Mouse (Mus musculus): ENCODE results near the gene Tmem121. TPM values are rescaled to one million over a fixed set of nuclear protein-coding genes. Genes with fewer than 3 reads are reported as not detected.

Gene Tmem121
- polyA plus RNA-seq, 1 experiment from 2014 or later: 46.9 TPM

GRCm38 (mm10) chr12:113141531-113141973 lies 44.2 kb upstream of the Tmem121 start:
- Histone ChIP-seq H3K4me1 (replicated peaks; ENCODE audit: control insufficient read depth, insufficient read depth, low read length) (peaks cover 48% of the 10 kb centered on the region), H3K4me2 (ENCODE audit: low read length) (peak overlapping the region; percentile 84), H3K9ac (replicated peaks; ENCODE audit: low read depth, low read length) (peak overlapping the region; percentile 76), H3K4me3 (replicated peaks; ENCODE audit: low read length) (peak overlapping the region; percentile 79), H3K27ac (ENCODE audit: low read length) (peak overlapping the region; percentile 84), H3K27me3 (replicated peaks; ENCODE audit: control insufficient read depth, insufficient read depth, low read length) (no peaks in the 10 kb centered on the region), H3K9me3 (ENCODE audit: control insufficient read depth, low read length) (no peaks in the 10 kb centered on the region), H3K36me3 (ENCODE audit: control insufficient read depth, insufficient read depth) (peaks cover 24% of the 10 kb centered on the region)
- no peak for ATAC-seq
- 17% methylated on average over 8 of the region's 8 CpGs for WGBS

- H3K4me2 ChIP-seq (ENCODE audit: low read length): peak overlapping the region; percentile 84
- H3K36me3 ChIP-seq (ENCODE audit: control insufficient read depth, insufficient read depth): peaks cover 17% of the 10 kb centered on the region
- 20% methylated on average over 15 of the region's 15 CpGs for WGBS
- peak overlapping the region; percentile 79 for H3K4me3 ChIP-seq (replicated peaks; ENCODE audit: low read length)
- peak overlapping the region; percentile 47 for H3K9ac ChIP-seq (replicated peaks; ENCODE audit: low read depth, low read length)
- H3K27me3 ChIP-seq (replicated peaks; ENCODE audit: control insufficient read depth, insufficient read depth, low read length): no peaks in the 10 kb centered on the region
- peaks cover 48% of the 10 kb centered on the region for H3K4me1 ChIP-seq (replicated peaks; ENCODE audit: control insufficient read depth, insufficient read depth, low read length)
- H3K27ac ChIP-seq (ENCODE audit: low read length): peak overlapping the region; percentile 21
- ATAC-seq: no peak
- H3K9me3 ChIP-seq (ENCODE audit: control insufficient read depth, low read length): no peaks in the 10 kb centered on the region
These were observed 43.4 kb upstream of the Tmem121 start for GRCm38 (mm10) chr12:113142021-113142975.

GRCm38 (mm10) chr12:113143164-113143563 lies 42.6 kb upstream of the Tmem121 start:
- Histone ChIP-seq H3K27ac (ENCODE audit: low read length) (no peak overlapping the region), H3K4me1 (replicated peaks; ENCODE audit: control insufficient read depth, insufficient read depth, low read length) (peaks cover 48% of the 10 kb centered on the region), H3K9ac (replicated peaks; ENCODE audit: low read depth, low read length) (peak overlapping the region; percentile 47), H3K9me3 (ENCODE audit: control insufficient read depth, low read length) (no peaks in the 10 kb centered on the region), H3K27me3 (replicated peaks; ENCODE audit: control insufficient read depth, insufficient read depth, low read length) (no peaks in the 10 kb centered on the region), H3K36me3 (ENCODE audit: control insufficient read depth, insufficient read depth) (peaks cover 15% of the 10 kb centered on the region), H3K4me2 (ENCODE audit: low read length) (peak overlapping the region; percentile 84), H3K4me3 (replicated peaks; ENCODE audit: low read length) (peak overlapping the region; percentile 79)
- 66% methylated on average over 7 of the region's 7 CpGs for WGBS
- no peak for ATAC-seq

GRCm38 (mm10) chr12:113144001-113144756 lies 41.6 kb upstream of the Tmem121 start:
- Histone ChIP-seq H3K9me3 (ENCODE audit: control insufficient read depth, low read length) (no peaks in the 10 kb centered on the region), H3K4me3 (replicated peaks; ENCODE audit: low read length) (no peak overlapping the region), H3K27ac (ENCODE audit: low read length) (no peak overlapping the region), H3K4me2 (ENCODE audit: low read length) (no peak overlapping the region), H3K9ac (replicated peaks; ENCODE audit: low read depth, low read length) (no peak overlapping the region), H3K36me3 (ENCODE audit: control insufficient read depth, insufficient read depth) (peaks cover 15% of the 10 kb centered on the region), H3K4me1 (replicated peaks; ENCODE audit: control insufficient read depth, insufficient read depth, low read length) (peaks cover 41% of the 10 kb centered on the region), H3K27me3 (replicated peaks; ENCODE audit: control insufficient read depth, insufficient read depth, low read length) (no peaks in the 10 kb centered on the region)
- ATAC-seq: no peak
- WGBS: 80% methylated on average over 20 of the region's 20 CpGs

GRCm38 (mm10) chr12:113144886-113145285 lies 40.8 kb upstream of the Tmem121 start:
- Histone ChIP-seq H3K36me3 (ENCODE audit: control insufficient read depth, insufficient read depth) (peaks cover 15% of the 10 kb centered on the region), H3K27ac (ENCODE audit: low read length) (no peak overlapping the region), H3K9ac (replicated peaks; ENCODE audit: low read depth, low read length) (no peak overlapping the region), H3K4me1 (replicated peaks; ENCODE audit: control insufficient read depth, insufficient read depth, low read length) (peaks cover 34% of the 10 kb centered on the region), H3K9me3 (ENCODE audit: control insufficient read depth, low read length) (no peaks in the 10 kb centered on the region), H3K27me3 (replicated peaks; ENCODE audit: control insufficient read depth, insufficient read depth, low read length) (no peaks in the 10 kb centered on the region), H3K4me3 (replicated peaks; ENCODE audit: low read length) (no peak overlapping the region), H3K4me2 (ENCODE audit: low read length) (no peak overlapping the region)
- 95% methylated on average over 16 of the region's 16 CpGs for WGBS
- no peak for ATAC-seq

GRCm38 (mm10) chr12:113145591-113145990 lies 40.1 kb upstream of the Tmem121 start:
- peaks cover 34% of the 10 kb centered on the region for H3K4me1 ChIP-seq (replicated peaks; ENCODE audit: control insufficient read depth, insufficient read depth, low read length)
- ATAC-seq: no peak

GRCm38 (mm10) chr12:113146112-113147057 lies 39.3 kb upstream of the Tmem121 start, which contains the start of gene Crip1:
Crip1 (plus strand) TSS chr12:113146316.
- Histone ChIP-seq H3K36me3 (ENCODE audit: control insufficient read depth, insufficient read depth) (peaks cover 15% of the 10 kb centered on the region), H3K4me3 (replicated peaks; ENCODE audit: low read length) (no peak within 1 kb of the TSS), H3K9ac (replicated peaks; ENCODE audit: low read depth, low read length) (no peak within 1 kb of the TSS), H3K4me1 (replicated peaks; ENCODE audit: control insufficient read depth, insufficient read depth, low read length) (peaks cover 28% of the 10 kb centered on the region), H3K27me3 (replicated peaks; ENCODE audit: control insufficient read depth, insufficient read depth, low read length) (peaks cover 2% of the 10 kb centered on the region; the same call in 1 of the 2 replicates), H3K9me3 (ENCODE audit: control insufficient read depth, low read length) (no peaks in the 10 kb centered on the region), H3K4me2 (ENCODE audit: low read length) (no peak within 1 kb of the TSS), H3K27ac (ENCODE audit: low read length) (no peak within 1 kb of the TSS)
- ATAC-seq: no peak
- WGBS: 9% methylated on average over 45 of the region's 45 CpGs

More at GRCm38 (mm10) chr12:113145591-113145990, 40.1 kb upstream of the Tmem121 start:
- H3K36me3 ChIP-seq (ENCODE audit: control insufficient read depth, insufficient read depth): peaks cover 15% of the 10 kb centered on the region
- H3K9ac ChIP-seq (replicated peaks; ENCODE audit: low read depth, low read length): no peak overlapping the region
- no peaks in the 10 kb centered on the region for H3K27me3 ChIP-seq (replicated peaks; ENCODE audit: control insufficient read depth, insufficient read depth, low read length)
- no peak overlapping the region for H3K4me3 ChIP-seq (replicated peaks; ENCODE audit: low read length)
- 83% methylated on average over 5 of the region's 5 CpGs for WGBS
- no peak overlapping the region for H3K4me2 ChIP-seq (ENCODE audit: low read length)
- no peak overlapping the region for H3K27ac ChIP-seq (ENCODE audit: low read length)
- H3K9me3 ChIP-seq (ENCODE audit: control insufficient read depth, low read length): no peaks in the 10 kb centered on the region

GRCm38 (mm10) chr12:113147481-113147880 lies 38.2 kb upstream of the Tmem121 start:
- H3K4me3 ChIP-seq (replicated peaks; ENCODE audit: low read length): no peak overlapping the region
- H3K36me3 ChIP-seq (ENCODE audit: control insufficient read depth, insufficient read depth): peaks cover 15% of the 10 kb centered on the region
- H3K4me2 ChIP-seq (ENCODE audit: low read length): no peak overlapping the region
- H3K27me3 ChIP-seq (replicated peaks; ENCODE audit: control insufficient read depth, insufficient read depth, low read length): peaks cover 2% of the 10 kb centered on the region; the same call in 1 of the 2 replicates
- ATAC-seq: no peak
- WGBS: 81% methylated on average over 8 of the region's 8 CpGs
- peaks cover 23% of the 10 kb centered on the region for H3K4me1 ChIP-seq (replicated peaks; ENCODE audit: control insufficient read depth, insufficient read depth, low read length)
- no peak overlapping the region for H3K9ac ChIP-seq (replicated peaks; ENCODE audit: low read depth, low read length)
- H3K9me3 ChIP-seq (ENCODE audit: control insufficient read depth, low read length): no peaks in the 10 kb centered on the region
- no peak overlapping the region for H3K27ac ChIP-seq (ENCODE audit: low read length)

All from forebrain, embryonic 16.5 days (tissue).